Mouse (Mus musculus) C2C12 (cell line): ENCODE results near the gene Ppp1r12b.

ENCODE experiments used
- CEBPB ChIP-seq: IDR thresholded peaks from one replicate; pipeline ENCODE4 v1.6.1; 2011; ENCODE audit warnings: low read depth, mild to moderate bottlenecking, control low read depth, moderate library complexity
- CTCF ChIP-seq: IDR thresholded peaks from one replicate; pipeline ENCODE4 v1.5.1; 2011; ENCODE audit not compliant: control insufficient read depth, insufficient read depth, insufficient read length
- MAX ChIP-seq: IDR thresholded peaks from one replicate; pipeline ENCODE4 v1.6.1; 2011; ENCODE audit warnings: mild to moderate bottlenecking, control low read depth
- USF1 ChIP-seq: IDR thresholded peaks from one replicate; pipeline ENCODE4 v1.6.1; 2011; ENCODE audit warnings: low read depth, mild to moderate bottlenecking, control low read depth, moderate library complexity

- no peak for TF ChIP-seq CTCF
- peak; percentile 68 for TF ChIP-seq MAX
- TF ChIP-seq USF1: peak; percentile 2
- TF ChIP-seq CEBPB: no peak
Measured at GRCm38 (mm10) chr1:134955637-134956176, at the start of gene Ppp1r12b.
